Mouse (Mus musculus): Measurements from ENCODE around the gene Tdrd1. TPM values are rescaled to one million over a fixed set of nuclear protein-coding genes. Genes with fewer than 3 reads are reported as not detected.

Gene Tdrd1
- total and polyA plus RNA-seq, 3 experiments: not detected

GRCm38 (mm10) chr19:56897654-56898053 lies 71.6 kb downstream of the Tdrd1 start:
- H3K9ac ChIP-seq (ENCODE audit: control insufficient read depth, low read depth, low read length, poor library complexity, severe bottlenecking): no peak overlapping the region
- H3K36me3 ChIP-seq (ENCODE audit: control insufficient read depth in 1 of 2, insufficient read depth in 2 of 2, low read length in 2 of 2): no peaks in the 10 kb centered on the region
- DNase-seq (ENCODE audit: low read depth, low spot score): no peak
- no peaks in the 10 kb centered on the region for H3K27me3 ChIP-seq (ENCODE audit: control insufficient read depth in 1 of 2, insufficient read depth in 2 of 2, low read length in 2 of 2)
- H3K27ac ChIP-seq (ENCODE audit: control insufficient read depth, low read depth, low read length): no peak overlapping the region
- no peak for TF ChIP-seq SMC3 (IDR thresholded peaks at IDR 0.05; ENCODE audit: low read depth, low read length)
- TF ChIP-seq CHD1 (IDR thresholded peaks at IDR 0.05; ENCODE audit: low read depth, low read length): no peak
- TF ChIP-seq JUND (IDR thresholded peaks at IDR 0.05; ENCODE audit: low read depth, low read length): no peak
- no peak for TF ChIP-seq UBTF (IDR thresholded peaks at IDR 0.05; ENCODE audit: borderline replicate concordance, insufficient read depth, low read depth, low read length)
- no peak for TF ChIP-seq ETS1 (IDR thresholded peaks at IDR 0.05; ENCODE audit: low read depth, low read length)
- no peak for TF ChIP-seq RAD21 (IDR thresholded peaks at IDR 0.05; ENCODE audit: low read depth, low read length)
- no peak for TF ChIP-seq MAZ (IDR thresholded peaks at IDR 0.05; ENCODE audit: low read depth, low read length)
- no peaks in the 10 kb centered on the region for H3K79me2 ChIP-seq (ENCODE audit: control insufficient read depth, insufficient read depth, low read length, poor library complexity)
- no peak overlapping the region for H3K4me3 ChIP-seq (ENCODE audit: control insufficient read depth in 1 of 2, insufficient read depth in 1 of 2, low read depth in 2 of 2, low read length in 2 of 2)
- no peaks in the 10 kb centered on the region for H3K9me3 ChIP-seq (replicated peaks; ENCODE audit: insufficient read depth, low read length)
- no peaks in the 10 kb centered on the region for H3K4me1 ChIP-seq (ENCODE audit: control insufficient read depth in 1 of 2, insufficient read depth in 2 of 2, low read length in 2 of 2)

DNA sequence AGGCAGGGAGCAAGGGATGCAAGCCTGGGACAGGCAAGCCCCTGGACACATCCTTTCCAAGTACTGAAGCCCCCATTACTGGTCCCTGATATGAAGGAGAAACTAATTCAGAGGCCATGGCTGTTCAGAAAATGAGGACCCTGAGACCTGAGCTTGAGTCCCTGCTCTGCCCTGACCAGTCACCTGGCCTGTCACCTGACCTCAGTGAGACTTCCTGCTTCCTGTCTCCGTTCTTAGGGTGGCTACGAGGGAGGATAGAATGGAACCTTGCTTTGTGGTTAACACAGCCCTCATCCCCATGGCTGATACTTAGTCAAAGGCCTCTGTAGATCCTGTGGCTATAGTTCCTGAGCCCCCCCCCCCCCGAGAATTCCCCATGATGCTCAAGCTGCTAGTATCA lies 78.1 kb downstream of the Tdrd1 start:
- no peak for DNase-seq (ENCODE audit: low read depth, low spot score)

GRCm38 (mm10) chr19:56905395-56905794 lies 79.4 kb downstream of the Tdrd1 start:
- Histone ChIP-seq H3K9me3 (replicated peaks; ENCODE audit: insufficient read depth, low read length) (no peaks in the 10 kb centered on the region), H3K36me3 (ENCODE audit: control insufficient read depth in 1 of 2, insufficient read depth in 2 of 2, low read length in 2 of 2) (no peaks in the 10 kb centered on the region), H3K79me2 (ENCODE audit: control insufficient read depth, insufficient read depth, low read length, poor library complexity) (no peaks in the 10 kb centered on the region), H3K4me1 (ENCODE audit: control insufficient read depth in 1 of 2, insufficient read depth in 2 of 2, low read length in 2 of 2) (no peaks in the 10 kb centered on the region), H3K27me3 (ENCODE audit: control insufficient read depth in 1 of 2, insufficient read depth in 2 of 2, low read length in 2 of 2) (no peaks in the 10 kb centered on the region), H3K27ac (ENCODE audit: control insufficient read depth, low read depth, low read length) (no peak overlapping the region), H3K9ac (ENCODE audit: control insufficient read depth, low read depth, low read length, poor library complexity, severe bottlenecking) (no peak overlapping the region), H3K4me3 (ENCODE audit: control insufficient read depth in 1 of 2, insufficient read depth in 1 of 2, low read depth in 2 of 2, low read length in 2 of 2) (no peak overlapping the region)
- no peak for DNase-seq (ENCODE audit: low read depth, low spot score)
- TF ChIP-seq UBTF (IDR thresholded peaks at IDR 0.05; ENCODE audit: borderline replicate concordance, insufficient read depth, low read depth, low read length): no peak
- no peak for TF ChIP-seq POLR2A (IDR thresholded peaks at IDR 0.05; ENCODE audit: control insufficient read depth in 1 of 2, insufficient read depth in 1 of 2, low read depth in 1 of 2, low read length in 2 of 2, poor library complexity in 1 of 2)
- TF ChIP-seq SIN3A (IDR thresholded peaks at IDR 0.05; ENCODE audit: low read length): no peak
- TF ChIP-seq TCF12 (IDR thresholded peaks at IDR 0.05; ENCODE audit: low read depth, low read length): no peak
- no peak for TF ChIP-seq POLR2AphosphoS2 (IDR thresholded peaks at IDR 0.05; ENCODE audit: low read length)
- TF ChIP-seq EP300 (IDR thresholded peaks at IDR 0.05; ENCODE audit: low read depth in 1 of 2, low read length in 2 of 2): no peak
- TF ChIP-seq RCOR1 (IDR thresholded peaks at IDR 0.05; ENCODE audit: low read depth, low read length): no peak
- TF ChIP-seq MAX (IDR thresholded peaks at IDR 0.05; ENCODE audit: low read length): no peak
- no peak for TF ChIP-seq ZKSCAN1 (IDR thresholded peaks at IDR 0.05; ENCODE audit: low read depth, low read length)
- TF ChIP-seq TBP (IDR thresholded peaks at IDR 0.05; ENCODE audit: low read depth, low read length): no peak
- TF ChIP-seq POLR2AphosphoS5 (IDR thresholded peaks at IDR 0.05; ENCODE audit: borderline replicate concordance, low read depth, low read length): no peak
- TF ChIP-seq ZMIZ1 (IDR thresholded peaks at IDR 0.05; ENCODE audit: low read depth, low read length): no peak
- no peak for TF ChIP-seq MAFK (IDR thresholded peaks at IDR 0.05; ENCODE audit: borderline replicate concordance, low read depth, low read length)
- no peak for TF ChIP-seq CHD2 (IDR thresholded peaks at IDR 0.05; ENCODE audit: low read length)
- no peak for TF ChIP-seq MEF2A (IDR thresholded peaks at IDR 0.05; ENCODE audit: extremely low read depth, insufficient replicate concordance, low read depth, low read length, poor library complexity, severe bottlenecking)
- no peak for TF ChIP-seq USF2 (IDR thresholded peaks at IDR 0.05; ENCODE audit: borderline replicate concordance in 1 of 2, insufficient read depth in 1 of 2, low read depth in 1 of 2, low read length in 2 of 2)
- no peak for TF ChIP-seq USF1 (IDR thresholded peaks at IDR 0.05; ENCODE audit: low read depth, low read length)
- no peak for TF ChIP-seq NELFE (IDR thresholded peaks at IDR 0.05; ENCODE audit: low read depth, low read length)
- TF ChIP-seq MYC (IDR thresholded peaks at IDR 0.05; ENCODE audit: low read depth, low read length): no peak
- no peak for TF ChIP-seq RAD21 (IDR thresholded peaks at IDR 0.05; ENCODE audit: low read depth, low read length)

More for the DNA sequence above, 78.1 kb downstream of the Tdrd1 start:
- TF ChIP-seq POLR2AphosphoS5 (IDR thresholded peaks at IDR 0.05; ENCODE audit: borderline replicate concordance, low read depth, low read length) (no peak), RAD21 (IDR thresholded peaks at IDR 0.05; ENCODE audit: low read depth, low read length) (no peak), TBP (IDR thresholded peaks at IDR 0.05; ENCODE audit: low read depth, low read length) (no peak), NELFE (IDR thresholded peaks at IDR 0.05; ENCODE audit: low read depth, low read length) (no peak), UBTF (IDR thresholded peaks at IDR 0.05; ENCODE audit: borderline replicate concordance, insufficient read depth, low read depth, low read length) (no peak)
- Histone ChIP-seq H3K9me3 (replicated peaks; ENCODE audit: insufficient read depth, low read length) (no peaks in the 10 kb centered on the region), H3K27me3 (ENCODE audit: control insufficient read depth in 1 of 2, insufficient read depth in 2 of 2, low read length in 2 of 2) (no peaks in the 10 kb centered on the region), H3K4me1 (ENCODE audit: control insufficient read depth in 1 of 2, insufficient read depth in 2 of 2, low read length in 2 of 2) (no peaks in the 10 kb centered on the region), H3K36me3 (ENCODE audit: control insufficient read depth in 1 of 2, insufficient read depth in 2 of 2, low read length in 2 of 2) (no peaks in the 10 kb centered on the region), H3K27ac (ENCODE audit: control insufficient read depth, low read depth, low read length) (no peak overlapping the region), H3K9ac (ENCODE audit: control insufficient read depth, low read depth, low read length, poor library complexity, severe bottlenecking) (no peak overlapping the region), H3K79me2 (ENCODE audit: control insufficient read depth, insufficient read depth, low read length, poor library complexity) (no peaks in the 10 kb centered on the region), H3K4me3 (ENCODE audit: control insufficient read depth in 1 of 2, insufficient read depth in 1 of 2, low read depth in 2 of 2, low read length in 2 of 2) (no peak overlapping the region)

Measured in MEL (cell line).